In genomic region chr5:139064611-139065010, GRCm38 (mm10) we compare ENCODE assay signal across 22 mouse cellular contexts.
DNase-seq lines count a peak whose midpoint lies in the region; ATAC-seq and TF ChIP-seq lines count a peak whose summit lies in the region.
"Had no signal": no experiment of that assay in that cellular context is flagged by ENCODE, and none has a peak within 500 bp of the region (broad histone marks: within the 10 kb centered on the region; RNA-seq: fewer than 3 reads in every experiment).

No protein-coding gene starts in this region.

- H3K27me3 ChIP-seq in kidney, postnatal 0 days (ENCODE audit: insufficient read depth, low read length) = no peaks in the 10 kb centered on the region
- no peaks in the 10 kb centered on the region for H3K27me3 ChIP-seq in lung, postnatal 0 days (replicated peaks; ENCODE audit: insufficient read depth, low read length)
- H3K27me3 ChIP-seq in testis, adult 2 months (ENCODE audit: control insufficient read depth, insufficient read depth, low read length) = no peaks in the 10 kb centered on the region
- H3K27me3 ChIP-seq in midbrain, embryonic 11.5 days (ENCODE audit: control insufficient read depth, insufficient read depth, low read length) = no peaks in the 10 kb centered on the region
- H3K27me3 ChIP-seq: liver, embryonic 13.5 days; neural tube, embryonic 15.5 days had no signal

- peak; percentile 83 for DNase-seq in kidney, postnatal 0 days (ENCODE audit: low spot score)
- DNase-seq in kidney, adult 11 months = no peak
- DNase-seq in lung, postnatal 10 days = peak; percentile 46
- no peak for DNase-seq in lung, postnatal 0 days (ENCODE audit: low spot score)
- DNase-seq in ES-CJ7 (ENCODE audit: low read depth, low spot score) = peak; percentile 70
- no peak for DNase-seq in midbrain, embryonic 11.5 days (ENCODE audit: low spot score, missing footprints)
- no peak for DNase-seq in urinary bladder, postnatal 10 days (ENCODE audit: low spot score)
- DNase-seq: adrenal gland, postnatal 14 days; cerebellum, adult 11 months; cerebellum, postnatal 14 days; forebrain, postnatal 0 days; heart, adult 2 months; liver, embryonic 13.5 days; right cerebral cortex, postnatal 4 days; thymus, postnatal 25 days had no signal

- no peaks in the 10 kb centered on the region for H3K9me3 ChIP-seq in kidney, postnatal 0 days (replicated peaks; ENCODE audit: low read length)
- no peaks in the 10 kb centered on the region for H3K9me3 ChIP-seq in lung, postnatal 0 days (ENCODE audit: low read length)
- H3K9me3 ChIP-seq in midbrain, embryonic 11.5 days (ENCODE audit: control insufficient read depth, low read length) = no peaks in the 10 kb centered on the region
- H3K9me3 ChIP-seq: forebrain, embryonic 10.5 days; liver, embryonic 13.5 days; megakaryocyte, embryonic 14.5 days; neural tube, embryonic 15.5 days had no signal

- no peak for TF ChIP-seq EP300 in lung, postnatal 0 days (IDR thresholded peaks at IDR 0.05)

- WGBS in kidney, postnatal 0 days = 55% methylated on average over 5 of the region's 5 CpGs
- 60% methylated on average over 5 of the region's 5 CpGs for WGBS in lung, postnatal 0 days
- 72% methylated on average over 5 of the region's 5 CpGs for WGBS in midbrain, embryonic 11.5 days

- no peaks in the 10 kb centered on the region for H3K4me1 ChIP-seq in kidney, postnatal 0 days (replicated peaks; ENCODE audit: insufficient read depth, low read length)
- H3K4me1 ChIP-seq in lung, postnatal 0 days (ENCODE audit: insufficient read depth, low read depth, low read length) = no peaks in the 10 kb centered on the region
- H3K4me1 ChIP-seq in testis, adult 2 months (ENCODE audit: control insufficient read depth, insufficient read depth, low read length) = peaks cover 9% of the 10 kb centered on the region
- H3K4me1 ChIP-seq in midbrain, embryonic 11.5 days (ENCODE audit: control insufficient read depth, insufficient read depth, low read length) = no peaks in the 10 kb centered on the region
- H3K4me1 ChIP-seq: liver, embryonic 13.5 days had no signal

- no peak for ATAC-seq in kidney, postnatal 0 days (replicated peaks; ENCODE audit: low FRiP score, low read depth)
- no peak for ATAC-seq in lung, postnatal 0 days
- ATAC-seq in midbrain, embryonic 11.5 days (ENCODE audit: low FRiP score) = no peak
- ATAC-seq: forebrain, postnatal 0 days; hindbrain, embryonic 16.5 days; intestine, embryonic 16.5 days; midbrain, embryonic 16.5 days had no signal

- no peak for TF ChIP-seq CTCF in kidney, postnatal 0 days (IDR thresholded peaks at IDR 0.05; ENCODE audit: low read depth)
- TF ChIP-seq CTCF in lung, postnatal 0 days (IDR thresholded peaks at IDR 0.05) = no peak
- TF ChIP-seq CTCF in testis, adult 2 months (IDR thresholded peaks at IDR 0.05; ENCODE audit: control insufficient read depth, insufficient read depth, insufficient replicate concordance, low read depth, low read length) = no peak

- no peak overlapping the region for H3K4me2 ChIP-seq in kidney, postnatal 0 days (ENCODE audit: low read length)
- H3K4me2 ChIP-seq in lung, postnatal 0 days (replicated peaks; ENCODE audit: low read depth, low read length) = no peak overlapping the region
- H3K4me2 ChIP-seq in midbrain, embryonic 11.5 days = no peak overlapping the region
- H3K4me2 ChIP-seq: liver, embryonic 13.5 days; neural tube, embryonic 15.5 days had no signal

- H3K9ac ChIP-seq in kidney, postnatal 0 days (ENCODE audit: low read depth, low read length) = no peak overlapping the region
- H3K9ac ChIP-seq in lung, postnatal 0 days (replicated peaks; ENCODE audit: low read depth) = no peak overlapping the region
- no peak overlapping the region for H3K9ac ChIP-seq in midbrain, embryonic 11.5 days (ENCODE audit: low read length)
- H3K9ac ChIP-seq: forebrain, postnatal 0 days; liver, embryonic 13.5 days; neural tube, embryonic 15.5 days had no signal

- no peak overlapping the region for H3K27ac ChIP-seq in kidney, postnatal 0 days
- H3K27ac ChIP-seq in lung, postnatal 0 days (ENCODE audit: low read length) = no peak overlapping the region
- no peak overlapping the region for H3K27ac ChIP-seq in testis, adult 2 months (ENCODE audit: control insufficient read depth, insufficient read depth, low read depth, low read length)
- H3K27ac ChIP-seq in midbrain, embryonic 11.5 days (ENCODE audit: low read depth, low read length) = no peak overlapping the region
- H3K27ac ChIP-seq: forebrain, embryonic 10.5 days; heart, adult 2 months; liver, embryonic 13.5 days; neural tube, embryonic 15.5 days had no signal

- no peak overlapping the region for H3K4me3 ChIP-seq in kidney, postnatal 0 days (replicated peaks; ENCODE audit: low read depth, low read length)
- no peak overlapping the region for H3K4me3 ChIP-seq in lung, postnatal 0 days (ENCODE audit: low read depth, low read length)
- peak overlapping the region; percentile 64 for H3K4me3 ChIP-seq in testis, adult 2 months (ENCODE audit: control insufficient read depth, low read depth, low read length)
- no peak overlapping the region for H3K4me3 ChIP-seq in midbrain, embryonic 11.5 days (ENCODE audit: low read depth, low read length)
- H3K4me3 ChIP-seq: forebrain, embryonic 10.5 days; heart, adult 2 months; liver, embryonic 13.5 days; neural tube, embryonic 15.5 days had no signal

- TF ChIP-seq POLR2A in testis, adult 2 months (IDR thresholded peaks at IDR 0.05; ENCODE audit: control insufficient read depth, low read depth, low read length) = no peak

- H3K36me3 ChIP-seq in kidney, postnatal 0 days (ENCODE audit: insufficient read depth, low read length) = no peaks in the 10 kb centered on the region
- no peaks in the 10 kb centered on the region for H3K36me3 ChIP-seq in lung, postnatal 0 days (ENCODE audit: insufficient read depth, low read length)
- no peaks in the 10 kb centered on the region for H3K36me3 ChIP-seq in testis, adult 2 months (ENCODE audit: control insufficient read depth, insufficient read depth, low read length)
- no peaks in the 10 kb centered on the region for H3K36me3 ChIP-seq in midbrain, embryonic 11.5 days (ENCODE audit: control insufficient read depth, insufficient read depth, low read length)
- H3K36me3 ChIP-seq: forebrain, embryonic 10.5 days; liver, embryonic 13.5 days had no signal

Comparison
In these comparisons a context has a peak if more than half of its experiments do, and no peak if none do; other contexts are left out.
1. DNase-seq: peak in kidney, postnatal 0 days (single experiment), lung, postnatal 10 days (single experiment) and ES-CJ7 (single experiment); none in kidney, adult 11 months (single experiment), lung, postnatal 0 days (single experiment), midbrain, embryonic 11.5 days (single experiment) and urinary bladder, postnatal 10 days (single experiment).